Mouse (Mus musculus) liver, embryonic 12.5 days (tissue): ENCODE results near the gene Gnmt. TPM values are rescaled to one million over a fixed set of nuclear protein-coding genes. Genes with fewer than 3 reads are reported as not detected.

ENCODE experiments used
- ATAC-seq: fragments of 200-750 bp; cut with Nextera tagmentation; 2 replicates; pipeline ENCODE4 v1.8.0; 2017; ENCODE audit warnings: moderate number of reproducible peaks, mild to moderate bottlenecking, moderate library complexity
- H3K27ac ChIP-seq: fragments of 300-500 bp; sonication (generic); 2 replicates; pipeline ENCODE4 v1.5.1; 2016; ENCODE audit warnings: mild to moderate bottlenecking
- H3K27me3 ChIP-seq: fragments of 300-500 bp; sonication (generic); replicated peaks from 2 replicates; pipeline ENCODE4 v1.6.1; 2016; ENCODE audit warnings: mild to moderate bottlenecking, moderate library complexity
- H3K36me3 ChIP-seq: fragments of 300-500 bp; sonication (generic); 2 replicates; pipeline ENCODE4 v1.6.1; 2016; ENCODE audit warnings: mild to moderate bottlenecking, moderate library complexity
- H3K4me1 ChIP-seq: fragments of 300-500 bp; sonication (generic); 2 replicates; pipeline ENCODE4 v1.6.1; 2016
- H3K4me2 ChIP-seq: fragments of 300-500 bp; sonication (generic); 2 replicates; pipeline ENCODE4 v1.6.1; 2016; ENCODE audit warnings: mild to moderate bottlenecking, moderate library complexity
- H3K4me3 ChIP-seq: fragments of 300-500 bp; sonication (generic); 2 replicates; pipeline ENCODE4 v1.5.1; 2016; ENCODE audit warnings: mild to moderate bottlenecking, moderate library complexity
- H3K9ac ChIP-seq: fragments of 300-500 bp; sonication (generic); 2 replicates; pipeline ENCODE4 v1.6.1; 2016; ENCODE audit warnings: mild to moderate bottlenecking, moderate library complexity
- H3K9me3 ChIP-seq: fragments of 300-500 bp; sonication (generic); replicated peaks from 2 replicates; pipeline ENCODE4 v1.6.1; 2016; ENCODE audit warnings: mild to moderate bottlenecking, moderate library complexity
- WGBS: fragments of 180-500 bp; shearing (Covaris S2); methylation state at CpG from one replicate; pipeline ENCODE4 v1.1.7; 2016; ENCODE audit not compliant: insufficient replicate concordance; 5-methylcytosine and 5-hydroxymethylcytosine counted together
- polyA plus RNA-seq: library from polyadenylated mRNA; unstranded; fragments of >200 nt; fragmentation: Nextera tagmentation; extraction: Ambion mirVana; gene quantifications from 2 replicates; pipeline ENCODE4 v1.2.1, GENCODE M21; 2016

Gene Gnmt
- polyA plus RNA-seq: 5.8 and 6.7 TPM in 2 replicates

- H3K4me2 ChIP-seq: peak within 1 kb of the TSS; percentile 46
- 0 out of 2 replicates have a peak within 1 kb of the TSS, but pooled peaks have one; percentile 24 for H3K4me3 ChIP-seq
- H3K27ac ChIP-seq: no peak within 1 kb of the TSS
- H3K27me3 ChIP-seq: peaks cover 26% of the 10 kb centered on the region
- peaks cover 26% of the 10 kb centered on the region for H3K36me3 ChIP-seq
- peaks cover 23% of the 10 kb centered on the region for H3K4me1 ChIP-seq
- peak within 1 kb of the TSS; percentile 27; the same call in 1 of the 2 replicates for H3K9ac ChIP-seq
- no peaks in the 10 kb centered on the region for H3K9me3 ChIP-seq
- peak; percentile 53 for ATAC-seq
- WGBS: 33% methylated on average over 24 of the region's 24 CpGs
These were observed at the start of gene Gnmt for GRCm38 (mm10) chr17:46728904-46729318. Gene Gnmt, minus strand, starts transcription at chr17:46729168.

- H3K27ac ChIP-seq: no peak overlapping the region
These were observed 47.1 kb upstream of the Gnmt start for GRCm38 (mm10) chr17:46776087-46776486.

DNA sequence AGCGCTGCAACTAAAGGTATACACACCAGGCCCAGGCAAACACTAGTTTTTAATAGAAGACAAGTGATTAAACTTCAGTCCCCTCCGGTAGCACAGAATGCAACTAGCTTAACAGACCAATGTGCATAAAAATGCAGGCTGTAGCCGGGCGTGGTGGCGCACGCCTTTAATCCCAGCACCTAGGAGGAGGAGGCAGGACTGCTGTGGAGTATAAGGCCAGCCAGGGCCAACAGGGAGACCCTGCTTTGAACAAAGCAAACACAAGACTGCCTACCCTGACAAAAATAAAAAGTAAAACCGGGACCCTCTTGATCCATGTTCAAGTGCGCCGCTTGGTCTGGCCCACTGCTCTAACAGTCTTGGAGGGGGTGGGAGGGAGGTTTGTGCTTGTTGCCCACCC lies 46.1 kb upstream of the Gnmt start:
- no peak overlapping the region for H3K27ac ChIP-seq
- no peak for ATAC-seq
- H3K9ac ChIP-seq: no peak overlapping the region
- H3K4me3 ChIP-seq: no peak overlapping the region
- peaks cover 30% of the 10 kb centered on the region for H3K4me1 ChIP-seq
- no peak overlapping the region for H3K4me2 ChIP-seq
- H3K36me3 ChIP-seq: peaks cover 60% of the 10 kb centered on the region
- H3K9me3 ChIP-seq: no peaks in the 10 kb centered on the region
- H3K27me3 ChIP-seq: no peaks in the 10 kb centered on the region
- 85% methylated on average over 9 of the region's 9 CpGs for WGBS

More at GRCm38 (mm10) chr17:46776087-46776486, 47.1 kb upstream of the Gnmt start:
- ATAC-seq: no peak
- WGBS: 87% methylated on average over 3 of the region's 3 CpGs
- no peaks in the 10 kb centered on the region for H3K27me3 ChIP-seq
- no peak overlapping the region for H3K4me2 ChIP-seq
- peaks cover 70% of the 10 kb centered on the region for H3K36me3 ChIP-seq
- no peak overlapping the region for H3K9ac ChIP-seq
- peaks cover 34% of the 10 kb centered on the region for H3K4me1 ChIP-seq
- no peak overlapping the region for H3K4me3 ChIP-seq
- no peaks in the 10 kb centered on the region for H3K9me3 ChIP-seq

GRCm38 (mm10) chr17:46774131-46774472 lies 45.1 kb upstream of the Gnmt start:
- WGBS: 42% methylated on average over 2 of the region's 2 CpGs
- peak overlapping the region; percentile 92 for H3K4me2 ChIP-seq
- ATAC-seq: 0 out of 2 replicates have a peak, but pooled peaks have one; percentile 0

DNA sequence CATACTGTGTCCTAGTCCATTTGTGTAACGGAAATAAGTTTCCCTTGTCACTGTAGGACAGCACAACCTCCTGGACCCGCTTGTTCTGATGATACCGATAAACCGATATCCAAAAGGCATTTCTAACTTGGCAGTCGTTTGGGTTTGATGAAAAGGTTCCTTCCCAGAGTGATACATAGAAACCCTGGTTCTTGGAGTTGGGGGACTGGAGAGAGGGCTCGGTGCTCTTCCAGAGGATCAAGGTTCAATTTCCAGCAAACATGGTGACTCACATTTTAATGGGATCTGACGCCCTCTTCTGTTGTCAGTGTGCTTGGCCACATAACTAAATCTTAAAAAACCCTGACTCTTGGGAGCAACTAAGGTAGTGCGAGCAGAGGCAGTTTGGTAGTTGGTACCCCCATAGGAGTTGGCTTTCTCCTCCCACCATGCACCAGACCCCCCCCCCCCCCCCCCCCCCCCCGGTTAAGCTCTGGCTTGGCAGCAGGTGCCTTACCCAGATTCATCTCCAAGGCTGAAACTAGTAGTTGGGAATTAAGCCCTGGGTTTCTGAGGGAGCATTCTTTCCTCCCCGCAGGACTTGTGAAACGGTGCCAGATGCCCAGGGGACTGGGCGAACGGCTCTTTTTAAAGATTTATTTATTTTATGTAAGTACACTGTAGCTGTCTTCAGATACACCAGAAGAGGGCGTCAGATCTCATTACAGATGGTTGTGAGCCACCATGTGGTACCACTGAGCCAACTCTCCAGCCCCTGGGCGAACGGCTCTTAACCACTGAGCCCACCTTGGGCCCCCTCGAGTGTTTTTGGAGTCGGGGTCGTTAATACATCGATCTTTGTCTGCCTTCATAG lies 44.5 kb upstream of the Gnmt start:
- Histone ChIP-seq H3K9me3 (no peaks in the 10 kb centered on the region), H3K4me3 (peak overlapping the region; percentile 92), H3K4me1 (peaks cover 30% of the 10 kb centered on the region), H3K27me3 (no peaks in the 10 kb centered on the region), H3K4me2 (peak overlapping the region; percentile 92), H3K27ac (peak overlapping the region; percentile 87), H3K36me3 (peaks cover 45% of the 10 kb centered on the region), H3K9ac (peak overlapping the region; percentile 86)
- WGBS: 5% methylated on average over 19 of the region's 20 CpGs
- ATAC-seq: peak; percentile 37

More at GRCm38 (mm10) chr17:46774131-46774472, 45.1 kb upstream of the Gnmt start:
- Histone ChIP-seq H3K9ac (peak overlapping the region; percentile 86; the same call in 1 of the 2 replicates), H3K4me1 (peaks cover 30% of the 10 kb centered on the region), H3K27me3 (no peaks in the 10 kb centered on the region), H3K27ac (peak overlapping the region; percentile 87; the same call in 1 of the 2 replicates), H3K4me3 (peak overlapping the region; percentile 92), H3K9me3 (no peaks in the 10 kb centered on the region), H3K36me3 (peaks cover 51% of the 10 kb centered on the region)

GRCm38 (mm10) chr17:46772404-46773277 lies 43.7 kb upstream of the Gnmt start, which contains the start of gene 2310039H08Rik:
Gene 2310039H08Rik, plus strand, starts transcription at chr17:46772635.
- H3K4me2 ChIP-seq: peak within 1 kb of the TSS; percentile 92
- under 1% methylated on average over 50 of the region's 50 CpGs for WGBS
- peak within 1 kb of the TSS; percentile 87 for H3K27ac ChIP-seq
- H3K36me3 ChIP-seq: peaks cover 36% of the 10 kb centered on the region
- H3K27me3 ChIP-seq: no peaks in the 10 kb centered on the region
- peak within 1 kb of the TSS; percentile 92 for H3K4me3 ChIP-seq
- ATAC-seq: peak; percentile 85
- peak within 1 kb of the TSS; percentile 86 for H3K9ac ChIP-seq
- no peaks in the 10 kb centered on the region for H3K9me3 ChIP-seq
- peaks cover 36% of the 10 kb centered on the region for H3K4me1 ChIP-seq

GRCm38 (mm10) chr17:46772038-46772403 lies 43.1 kb upstream of the Gnmt start:
- H3K27ac ChIP-seq: peak overlapping the region; percentile 87
- peaks cover 30% of the 10 kb centered on the region for H3K36me3 ChIP-seq
- no peaks in the 10 kb centered on the region for H3K9me3 ChIP-seq
- no peaks in the 10 kb centered on the region for H3K27me3 ChIP-seq
- peak overlapping the region; percentile 92 for H3K4me3 ChIP-seq
- ATAC-seq: no peak
- 5% methylated on average over 5 of the region's 5 CpGs for WGBS
- H3K4me2 ChIP-seq: peak overlapping the region; percentile 92
- peaks cover 37% of the 10 kb centered on the region for H3K4me1 ChIP-seq
- H3K9ac ChIP-seq: peak overlapping the region; percentile 86

DNA sequence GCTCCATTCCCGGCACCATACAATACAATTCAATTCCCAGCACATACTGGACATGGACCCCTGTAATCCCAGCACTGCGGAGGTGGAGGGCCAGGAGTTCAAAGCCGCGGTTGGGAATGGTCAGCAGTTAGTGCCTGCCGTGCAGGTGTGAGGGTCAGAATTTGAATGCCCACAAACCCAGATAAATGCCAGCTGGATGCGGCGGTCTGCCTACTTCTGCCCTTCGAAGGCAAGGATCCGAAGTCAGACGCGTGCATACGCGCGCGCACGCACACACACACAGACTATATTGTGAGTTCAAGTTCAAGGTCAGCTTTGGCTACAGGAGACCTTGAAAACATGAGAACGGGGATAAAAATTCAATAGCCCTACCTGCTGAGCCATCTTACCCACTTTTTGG lies 42.6 kb upstream of the Gnmt start:
- Histone ChIP-seq H3K4me2 (peak overlapping the region; percentile 92), H3K27me3 (no peaks in the 10 kb centered on the region), H3K4me3 (peak overlapping the region; percentile 92), H3K4me1 (peaks cover 37% of the 10 kb centered on the region), H3K36me3 (peaks cover 26% of the 10 kb centered on the region), H3K9ac (peak overlapping the region; percentile 86), H3K27ac (peak overlapping the region; percentile 87), H3K9me3 (no peaks in the 10 kb centered on the region)
- WGBS: 58% methylated on average over 17 of the region's 17 CpGs
- ATAC-seq: no peak

- no peak overlapping the region for H3K4me3 ChIP-seq
- peaks cover 37% of the 10 kb centered on the region for H3K4me1 ChIP-seq
- H3K9me3 ChIP-seq: no peaks in the 10 kb centered on the region
- no peak overlapping the region for H3K27ac ChIP-seq
- no peak overlapping the region for H3K9ac ChIP-seq
- peaks cover 20% of the 10 kb centered on the region for H3K36me3 ChIP-seq
- ATAC-seq: no peak
- no peak overlapping the region for H3K4me2 ChIP-seq
- no peaks in the 10 kb centered on the region for H3K27me3 ChIP-seq
- WGBS: 72% methylated on average over 4 of the region's 4 CpGs
These were observed 42.1 kb upstream of the Gnmt start for GRCm38 (mm10) chr17:46771025-46771424.

DNA sequence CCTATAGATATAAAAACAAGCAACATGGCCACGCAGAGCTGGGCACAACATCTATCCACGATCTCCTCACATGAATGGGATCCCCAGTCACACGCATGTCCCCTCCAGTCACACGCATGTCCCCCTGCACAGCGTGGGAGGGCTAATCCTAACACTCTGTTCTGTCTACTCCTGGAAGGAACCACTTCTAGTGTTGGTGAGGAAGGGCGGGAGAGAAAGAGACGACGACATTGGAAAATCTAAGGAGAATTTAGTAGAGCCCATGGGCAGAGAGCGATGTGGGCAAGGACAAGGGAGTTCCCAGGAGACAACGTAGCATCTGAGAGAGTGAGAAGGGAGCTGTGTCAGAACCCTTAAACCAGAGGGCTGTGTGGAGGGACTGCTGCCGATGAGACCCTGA lies 41.6 kb upstream of the Gnmt start:
- Histone ChIP-seq H3K36me3 (peaks cover 15% of the 10 kb centered on the region), H3K27ac (no peak overlapping the region), H3K4me2 (no peak overlapping the region), H3K4me3 (no peak overlapping the region), H3K9me3 (no peaks in the 10 kb centered on the region), H3K27me3 (no peaks in the 10 kb centered on the region), H3K9ac (no peak overlapping the region), H3K4me1 (peaks cover 37% of the 10 kb centered on the region)
- ATAC-seq: no peak
- WGBS: 78% methylated on average over 11 of the region's 11 CpGs

DNA sequence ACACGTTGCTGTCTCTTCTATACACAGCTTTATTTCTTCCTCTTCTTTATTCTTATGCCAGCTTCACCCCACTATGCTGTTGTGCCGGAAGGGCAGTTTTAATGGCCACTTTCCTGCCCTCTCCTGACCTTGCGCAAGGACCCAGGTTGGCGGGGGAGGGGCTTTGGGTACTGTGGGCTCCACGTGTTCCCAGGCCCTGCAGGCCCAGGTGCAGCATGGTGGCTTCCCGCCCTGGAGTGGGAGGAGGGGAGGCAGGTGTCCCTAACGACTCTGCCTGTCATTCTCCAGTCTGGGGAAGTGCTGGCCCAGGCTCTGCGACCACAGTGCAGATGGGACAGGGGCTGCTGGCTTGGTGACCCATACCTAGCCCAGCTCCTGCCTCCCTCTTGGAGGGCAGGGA lies 38.9 kb upstream of the Gnmt start:
- H3K4me1 ChIP-seq: peaks cover 21% of the 10 kb centered on the region
- WGBS: 45% methylated on average over 8 of the region's 8 CpGs
- no peaks in the 10 kb centered on the region for H3K9me3 ChIP-seq
- H3K9ac ChIP-seq: no peak overlapping the region
- H3K27ac ChIP-seq: no peak overlapping the region
- no peaks in the 10 kb centered on the region for H3K27me3 ChIP-seq
- H3K4me3 ChIP-seq: no peak overlapping the region
- H3K4me2 ChIP-seq: no peak overlapping the region
- no peak for ATAC-seq
- no peaks in the 10 kb centered on the region for H3K36me3 ChIP-seq
